Mouse (Mus musculus) ovary, postnatal 14 days (tissue): Measurements from ENCODE around the gene Olfr765.
A peak's percentile ranks its signal among the peaks of the same experiment; 100 is the strongest.
"Not testable (repeated sequence)": the region's sequence is repeated elsewhere in the genome, so short reads cannot be mapped to it uniquely, and the experiment has no call there.

Source experiments
- DNase-seq: peaks from one replicate; pipeline ENCODE4 v3.0.0; 2022; ENCODE audit warnings: low spot score

Gene Olfr765

DNA sequence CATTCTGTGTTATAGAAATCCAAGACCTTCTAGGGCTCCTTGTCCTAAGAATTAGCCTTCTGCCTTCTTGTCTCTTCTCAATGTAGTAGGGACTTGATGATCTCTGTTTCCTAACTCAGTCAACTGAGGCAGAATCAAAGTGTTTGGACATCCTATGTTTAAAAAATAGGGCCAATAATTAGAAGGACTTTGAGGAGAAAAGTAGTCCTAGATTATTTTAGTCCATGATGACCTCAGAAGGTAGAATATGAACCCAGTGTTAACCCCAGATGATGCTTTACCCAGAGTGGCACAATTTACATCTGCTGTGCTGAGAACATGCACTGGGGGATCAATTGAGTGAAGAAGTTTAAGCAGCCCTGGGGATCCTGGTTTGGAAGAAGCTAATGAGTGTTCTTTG is at the start of gene Olfr765:
Gene Olfr765 (minus strand): TSS at position 101 of the 400 bp plus-strand sequence.
- not testable (repeated sequence) for DNase-seq

DNA sequence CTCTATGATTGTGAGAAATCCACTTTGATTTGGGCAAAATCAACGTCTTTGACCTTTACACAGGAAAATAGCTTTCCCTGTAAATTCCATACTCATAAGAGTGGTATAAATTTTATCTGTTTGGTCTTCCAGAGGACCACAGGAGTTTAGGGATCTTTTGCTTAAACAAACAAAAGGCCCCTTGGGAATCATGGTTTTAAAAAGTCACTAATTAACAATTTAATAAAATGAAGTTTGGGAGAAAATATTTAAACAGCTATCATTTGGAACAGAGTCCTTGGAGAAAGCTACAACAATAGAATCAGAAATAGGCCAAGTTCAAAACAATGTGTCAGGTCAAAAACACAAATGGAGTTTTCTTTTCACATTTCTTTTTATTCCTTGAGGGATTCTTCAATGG is 49.5 kb upstream of the Olfr765 start, which contains the start of gene Olfr768:
Gene Olfr768 (minus strand): TSS at position 101 of the 400 bp plus-strand sequence.
- DNase-seq = no peak

DNA sequence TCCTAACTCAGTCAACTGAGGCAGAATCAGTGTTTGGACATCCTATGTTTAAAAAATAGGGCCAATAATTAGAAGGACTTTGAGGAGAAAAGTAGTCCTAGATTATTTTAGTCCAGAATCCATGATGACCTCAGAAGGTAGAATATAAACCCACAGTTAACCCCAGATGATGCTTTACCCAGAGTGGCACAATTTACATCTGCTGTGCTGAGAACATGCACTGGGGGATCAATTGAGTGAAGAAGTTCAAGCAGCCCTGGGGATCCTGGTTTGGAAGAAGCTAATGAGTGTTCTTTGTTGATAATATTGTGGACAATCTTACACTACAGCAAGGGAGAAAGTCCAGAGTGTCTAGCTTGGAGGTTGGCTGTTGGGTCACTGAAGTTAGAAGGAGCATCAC is 33.0 kb upstream of the Olfr765 start, which contains the start of gene Olfr767:
Gene Olfr767 (minus strand): TSS at position 101 of the 400 bp plus-strand sequence.
- DNase-seq = not testable (repeated sequence)

DNA sequence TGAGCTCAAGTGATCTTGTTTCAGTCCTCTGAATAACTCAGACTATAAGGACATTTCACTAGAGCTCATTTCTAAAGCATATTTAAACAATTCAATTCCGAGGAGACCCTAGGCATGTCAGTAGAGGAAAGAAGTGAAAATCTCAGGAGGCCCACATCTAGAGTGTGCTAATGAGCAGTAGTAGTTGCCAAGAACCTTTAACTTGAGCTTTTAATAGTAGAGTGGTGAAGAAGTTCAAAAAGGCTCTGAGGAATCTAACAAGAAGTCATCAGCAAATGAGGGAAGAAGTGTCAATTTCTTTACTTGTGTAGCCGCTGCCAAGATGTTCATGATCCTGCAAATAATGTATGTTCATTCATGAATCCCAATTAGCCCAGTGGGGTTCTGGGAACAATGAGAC is 19.1 kb upstream of the Olfr765 start, which contains the start of gene Olfr766-ps1:
Gene Olfr766-ps1 (minus strand): TSS at position 101 of the 400 bp plus-strand sequence.
- DNase-seq = no peak

DNA sequence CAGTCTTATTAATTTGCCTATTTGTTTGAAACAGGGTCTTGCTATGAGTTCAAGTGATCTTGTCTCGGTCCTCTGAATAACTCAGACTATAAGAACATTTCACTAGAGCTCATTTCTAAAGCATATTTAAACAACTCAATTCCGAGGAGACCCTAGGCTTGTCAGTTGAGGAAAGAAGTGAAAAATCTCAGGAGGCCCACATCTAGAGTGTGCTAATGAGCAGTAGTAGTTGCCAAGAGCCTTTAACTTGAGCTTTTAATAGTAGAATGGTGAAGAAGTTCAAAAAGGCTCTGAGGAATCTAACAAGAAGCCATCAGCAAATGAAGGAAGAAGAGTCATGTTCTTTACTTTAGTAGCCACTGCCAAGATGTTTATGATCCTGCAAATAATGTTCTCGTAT is 10.0 kb downstream of the Olfr765 start, which contains the start of gene Olfr764-ps1:
Gene Olfr764-ps1 (minus strand): TSS at position 101 of the 400 bp plus-strand sequence.
- DNase-seq = no peak

DNA sequence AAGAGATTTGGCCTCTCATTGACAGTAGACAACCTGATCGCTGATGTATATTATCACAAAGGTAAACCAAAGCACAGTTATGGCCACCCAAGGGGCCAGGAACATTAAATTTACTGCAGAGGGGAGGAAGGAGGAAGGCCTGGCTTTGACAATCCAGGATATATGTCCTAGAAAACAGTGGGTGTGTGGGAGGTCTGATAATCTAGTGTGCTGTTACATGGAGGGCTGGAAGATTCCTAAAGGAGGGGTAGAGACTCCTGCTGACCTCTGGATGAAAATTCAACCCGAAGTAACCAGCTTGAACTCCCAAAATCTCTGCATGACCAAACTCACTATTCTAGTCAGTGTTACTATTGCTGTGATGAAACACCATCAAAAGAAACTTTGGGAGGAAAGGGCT is 21.5 kb downstream of the Olfr765 start:
- no peak for DNase-seq

DNA sequence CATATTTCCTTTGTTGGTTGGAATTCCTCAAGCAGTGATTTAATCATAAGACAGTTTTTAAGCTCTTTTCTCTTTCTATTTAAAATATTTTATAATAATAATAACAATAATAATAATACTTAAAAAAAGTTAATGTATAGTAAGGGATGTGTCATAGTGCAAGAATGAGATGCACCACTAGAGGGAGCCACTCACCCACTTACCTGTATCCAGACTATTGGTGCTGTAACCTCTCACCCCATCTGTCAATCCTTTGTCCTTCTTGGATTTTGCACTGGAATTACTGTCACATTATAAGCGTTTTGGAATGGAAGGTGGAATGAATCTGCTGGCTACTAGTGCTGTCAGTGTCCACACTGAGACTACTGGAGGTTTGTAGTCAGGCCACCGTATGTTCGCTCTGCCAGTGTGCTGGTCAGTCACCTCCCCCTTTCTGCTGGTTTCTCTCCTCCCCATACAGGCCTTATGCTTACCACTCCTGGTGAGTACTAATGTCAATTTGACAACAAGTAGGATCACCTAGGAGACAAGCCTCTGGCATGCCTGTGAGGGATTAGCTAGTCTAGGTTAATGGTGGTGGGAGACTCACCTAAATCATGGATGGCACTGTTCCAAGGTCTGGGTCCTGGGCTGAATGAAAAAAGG is 23.7 kb downstream of the Olfr765 start:
- DNase-seq = peak; percentile 33

DNA sequence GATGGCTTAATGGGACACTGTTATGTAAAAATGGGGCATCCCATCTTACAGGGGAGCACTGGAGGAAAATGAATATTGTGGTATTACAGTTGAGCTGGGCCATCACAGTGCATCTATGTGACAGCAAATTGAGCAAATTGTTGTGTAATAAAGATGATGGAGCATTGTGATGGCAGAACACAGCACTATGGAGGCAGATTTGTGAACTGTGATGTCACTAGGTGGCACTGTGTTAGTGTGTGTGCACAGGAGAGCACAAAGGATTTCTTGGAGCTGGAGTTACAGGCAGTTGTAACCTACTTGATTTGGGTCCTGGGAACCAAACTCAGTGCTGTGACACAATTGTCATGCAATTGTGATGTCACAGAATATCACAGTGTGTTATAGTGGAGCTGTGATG is 26.5 kb downstream of the Olfr765 start:
- no peak for DNase-seq

DNA sequence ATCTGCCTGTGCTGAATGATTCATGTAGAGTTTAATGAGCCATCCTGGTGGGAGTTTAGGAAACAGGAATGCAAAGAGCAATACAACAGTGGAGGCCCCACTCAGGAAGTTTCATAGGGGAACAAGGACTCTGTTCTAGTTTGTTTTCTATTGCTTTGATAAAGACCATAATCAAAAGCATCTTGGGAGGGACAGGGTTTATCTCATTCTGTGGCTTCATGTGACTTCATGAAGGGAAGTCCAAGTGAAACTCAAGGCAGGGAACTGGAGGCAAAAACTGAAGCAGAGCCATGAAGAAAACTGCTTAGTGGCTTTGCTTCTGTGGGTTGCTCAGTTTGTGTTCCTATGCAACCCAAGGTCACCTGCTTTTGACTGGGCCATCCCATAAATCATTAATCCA is 35.3 kb downstream of the Olfr765 start:
- no peak for DNase-seq

DNA sequence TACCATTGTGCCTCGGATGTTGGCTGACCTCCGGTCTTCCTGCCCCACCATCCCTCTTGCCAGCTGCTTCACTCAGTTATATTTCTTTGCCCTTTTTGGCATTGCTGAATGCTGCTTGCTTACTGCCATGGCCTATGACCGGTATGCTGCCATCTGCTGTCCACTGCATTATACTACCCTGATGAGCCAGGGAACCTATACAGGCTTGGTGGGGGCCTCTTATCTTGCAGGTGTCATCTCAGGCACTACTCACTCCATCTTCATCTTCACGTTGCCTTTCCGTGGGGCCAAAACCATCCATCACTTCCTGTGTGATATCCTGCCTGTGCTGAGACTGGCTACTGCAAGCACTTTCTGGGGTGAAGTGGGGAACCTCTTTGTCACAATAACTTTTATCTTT is 38.3 kb downstream of the Olfr765 start:
- DNase-seq = not testable (repeated sequence)

DNA sequence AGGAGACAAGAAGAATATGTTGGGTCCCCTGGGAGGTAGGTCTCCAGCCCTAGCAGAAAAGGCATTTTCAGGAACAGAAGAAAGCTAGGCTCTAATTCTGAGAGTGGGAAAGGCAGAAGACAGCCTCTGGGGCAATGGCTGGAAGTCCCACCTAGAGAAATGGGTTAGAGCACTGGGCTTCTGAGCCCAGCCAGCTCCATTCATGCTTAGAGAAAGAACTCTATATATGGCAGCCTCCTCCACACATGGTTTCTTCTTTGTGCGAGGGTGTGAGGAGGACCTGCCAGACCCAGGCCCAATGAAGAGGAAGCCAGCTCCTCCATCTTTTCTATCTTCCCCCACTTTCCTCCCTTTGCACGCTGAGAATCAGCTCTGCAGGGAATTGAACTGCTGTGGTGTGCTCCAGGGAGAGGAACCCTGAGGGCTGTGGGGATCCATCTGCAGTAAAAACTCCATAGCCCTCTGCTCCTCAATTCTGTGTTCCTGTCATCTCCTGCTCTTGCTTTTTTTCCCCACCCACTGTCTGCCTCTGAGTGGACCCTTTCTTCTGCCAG is 39.4 kb downstream of the Olfr765 start, which contains the start of gene Olfr763:
Gene Olfr763 (plus strand): TSS at position 504 of the 554 bp plus-strand sequence.
- DNase-seq = no peak

DNA sequence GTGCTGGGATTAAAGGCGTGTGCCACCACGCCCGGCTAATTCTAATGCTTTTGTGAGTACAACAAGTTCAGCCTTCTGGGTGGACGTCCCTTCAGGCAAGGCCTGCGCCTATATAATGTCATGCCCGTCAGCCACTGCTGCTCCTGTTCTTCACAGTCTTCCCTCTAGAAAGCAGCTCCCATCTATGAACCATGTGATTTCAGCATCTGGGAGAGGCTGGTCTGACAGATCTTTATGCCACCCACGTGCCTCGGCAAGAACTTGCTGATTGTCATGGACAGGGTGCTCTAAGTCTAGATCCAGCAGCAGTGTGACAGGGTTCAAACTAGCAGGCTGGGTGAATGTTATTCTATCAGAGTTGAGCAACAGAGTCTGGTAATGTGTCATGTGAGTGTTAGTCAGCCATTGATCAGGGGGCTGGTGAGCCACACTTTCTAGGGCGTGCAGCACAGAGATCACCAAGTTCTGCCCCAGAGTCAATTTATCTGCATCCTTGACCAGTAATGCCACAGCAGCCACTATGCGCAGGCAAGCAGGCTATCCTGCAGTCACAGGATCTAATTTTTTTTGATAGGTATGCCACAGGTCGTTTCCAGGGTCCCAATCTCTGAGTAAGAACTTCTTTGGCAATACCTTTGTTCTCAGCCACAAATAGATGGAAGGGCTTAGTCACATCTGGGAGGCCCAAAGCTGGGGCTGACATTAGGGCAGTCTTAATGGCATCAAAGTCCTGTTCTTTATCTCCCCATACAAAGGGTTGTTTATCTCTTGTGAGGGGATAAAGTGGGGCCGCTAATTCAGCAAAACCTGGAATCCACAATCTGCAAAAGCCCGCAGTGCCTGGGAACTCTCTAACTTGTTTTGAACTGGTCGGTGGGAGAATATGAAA is 45.5 kb downstream of the Olfr765 start:
- no peak for DNase-seq

DNA sequence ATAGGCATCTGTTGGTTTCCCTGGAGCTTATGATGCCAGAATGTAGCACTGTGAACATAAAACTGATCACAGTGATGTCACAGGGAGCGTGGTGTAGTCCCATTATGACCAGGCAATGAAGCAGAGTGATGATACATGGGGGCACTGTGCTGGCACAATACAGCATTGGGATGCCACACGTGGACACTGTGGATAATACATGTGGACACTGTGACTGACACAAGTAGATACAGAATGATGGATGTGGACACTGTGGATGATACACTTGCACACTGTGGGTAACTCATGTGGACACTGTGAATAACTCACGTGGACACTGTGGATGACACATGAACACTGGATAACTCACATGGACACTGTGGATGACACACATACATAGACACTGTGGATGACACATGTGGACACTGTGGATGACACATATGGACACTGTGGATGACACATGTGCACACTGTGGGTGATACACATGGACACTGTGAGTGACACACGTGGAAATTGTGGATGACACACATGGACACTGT is 53.2 kb downstream of the Olfr765 start:
- DNase-seq = no peak

DNA sequence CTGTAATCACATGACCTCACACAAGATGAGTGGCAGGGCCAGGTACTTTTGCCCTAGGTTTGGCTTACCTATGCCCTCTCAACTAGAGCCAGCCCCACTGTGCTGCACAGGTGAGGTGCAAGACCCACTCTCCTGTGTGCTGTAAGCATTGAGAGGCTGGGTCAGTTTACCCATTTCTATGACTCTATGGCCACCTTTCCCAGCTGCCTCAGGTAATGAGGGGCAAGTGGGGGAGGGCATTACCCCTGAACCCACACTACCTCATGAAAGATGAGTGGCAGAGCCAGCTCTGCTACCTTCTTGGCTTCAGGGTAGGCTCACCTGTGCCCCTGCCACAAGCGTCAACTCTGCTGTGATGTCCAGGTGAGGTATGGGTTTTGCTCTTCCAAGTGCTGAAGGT is 54.0 kb downstream of the Olfr765 start:
- DNase-seq = no peak
